Mouse (Mus musculus) kidney, adult 18-20 months (tissue): ENCODE data around the gene Dnajc27.
A peak's percentile ranks its signal among the peaks of the same experiment; 100 is the strongest.

Source experiments
- DNase-seq: peaks from one replicate; pipeline ENCODE4 v3.0.0; 2021

Dnajc27 gene

GRCm38 (mm10) chr12:4082132-4083001 is at the start of gene Dnajc27:
Dnajc27 (plus strand) TSS chr12:4082583.
- DNase-seq = peak; percentile 95

- DNase-seq = no peak
Measured at GRCm38 (mm10) chr12:4036157-4036556, 46.2 kb upstream of the Dnajc27 start.

- DNase-seq = no peak
Measured at GRCm38 (mm10) chr12:4037511-4037910, 44.9 kb upstream of the Dnajc27 start.

GRCm38 (mm10) chr12:4038061-4039041 is 44.0 kb upstream of the Dnajc27 start, which contains the start of gene Efr3b:
Efr3b (minus strand) TSS chr12:4038915.
- peak; percentile 81 for DNase-seq

- DNase-seq = no peak
Measured at GRCm38 (mm10) chr12:4039046-4039445, 43.3 kb upstream of the Dnajc27 start.

GRCm38 (mm10) chr12:4042411-4042810 is 40.0 kb upstream of the Dnajc27 start:
- DNase-seq = no peak

- DNase-seq = no peak
Measured at GRCm38 (mm10) chr12:4045992-4046391, 36.4 kb upstream of the Dnajc27 start.

- no peak for DNase-seq
Measured at GRCm38 (mm10) chr12:4048031-4048430, 34.4 kb upstream of the Dnajc27 start.

- DNase-seq = no peak
Measured at GRCm38 (mm10) chr12:4050861-4051425, 31.4 kb upstream of the Dnajc27 start.

GRCm38 (mm10) chr12:4053643-4054042 is 28.7 kb upstream of the Dnajc27 start:
- DNase-seq = no peak

- DNase-seq = no peak
Measured at GRCm38 (mm10) chr12:4054845-4055244, 27.5 kb upstream of the Dnajc27 start.

- DNase-seq = no peak
Measured at GRCm38 (mm10) chr12:4058321-4058720, 24.1 kb upstream of the Dnajc27 start.

- DNase-seq = no peak
Measured at GRCm38 (mm10) chr12:4059683-4060082, 22.7 kb upstream of the Dnajc27 start.

GRCm38 (mm10) chr12:4065498-4065897 is 16.9 kb upstream of the Dnajc27 start:
- DNase-seq = no peak

- no peak for DNase-seq
Measured at GRCm38 (mm10) chr12:4065944-4066343, 16.4 kb upstream of the Dnajc27 start.

- DNase-seq = no peak
Measured at GRCm38 (mm10) chr12:4066681-4067459, 15.5 kb upstream of the Dnajc27 start.

GRCm38 (mm10) chr12:4068551-4068950 is 13.8 kb upstream of the Dnajc27 start:
- DNase-seq = no peak

GRCm38 (mm10) chr12:4071671-4072070 is 10.7 kb upstream of the Dnajc27 start:
- no peak for DNase-seq

GRCm38 (mm10) chr12:4075407-4075806 is 7.0 kb upstream of the Dnajc27 start:
- no peak for DNase-seq

GRCm38 (mm10) chr12:4076383-4076782 is 6.0 kb upstream of the Dnajc27 start:
- DNase-seq = no peak

- no peak for DNase-seq
Measured at GRCm38 (mm10) chr12:4078069-4078468, 4.3 kb upstream of the Dnajc27 start.

- peak; percentile 81 for DNase-seq
Measured at GRCm38 (mm10) chr12:4080311-4080710, 2.1 kb upstream of the Dnajc27 start.
